Mouse (Mus musculus): ENCODE data around the gene Hist1h2ae.
"Not testable (repeated sequence)": the region's sequence is repeated elsewhere in the genome, so short reads cannot be mapped to it uniquely, and the experiment has no call there.

Gene Hist1h2ae

DNA sequence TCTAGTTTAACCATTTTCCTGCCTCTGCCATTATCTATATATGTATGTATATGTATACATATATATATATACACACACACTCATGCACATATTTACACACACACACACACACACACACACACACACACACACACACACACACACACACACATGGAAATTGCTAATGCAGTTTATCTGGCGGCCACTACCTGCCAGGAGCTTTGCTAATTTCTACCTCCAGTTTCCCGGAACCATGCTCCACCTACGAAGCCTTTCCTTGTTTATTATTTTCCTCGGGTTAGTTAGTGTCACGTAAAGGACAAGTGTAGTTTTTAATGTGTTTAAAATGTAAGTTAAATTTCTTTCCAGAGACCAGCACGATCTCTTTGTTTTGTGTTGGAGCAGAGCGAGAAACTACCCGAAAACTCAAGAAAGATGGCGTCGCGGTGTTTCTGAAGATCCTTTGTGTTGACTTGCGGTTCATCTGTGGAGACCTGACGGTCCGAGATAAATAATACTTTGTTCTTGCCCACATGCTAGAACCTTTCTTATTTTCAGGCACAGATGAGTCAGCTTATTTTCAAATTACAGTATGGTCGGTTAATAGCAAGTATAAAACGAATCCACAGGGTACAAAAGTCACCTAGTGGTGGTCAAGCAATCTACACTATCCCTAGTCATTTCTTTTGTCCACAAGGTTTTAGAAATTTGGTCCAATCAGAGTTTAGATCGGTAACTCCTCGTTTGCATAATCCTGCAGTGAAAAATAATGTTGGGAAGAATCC is 8.1 kb downstream of the Hist1h2ae start:
- no peak for DNase-seq (ENCODE audit: low spot score)

DNA sequence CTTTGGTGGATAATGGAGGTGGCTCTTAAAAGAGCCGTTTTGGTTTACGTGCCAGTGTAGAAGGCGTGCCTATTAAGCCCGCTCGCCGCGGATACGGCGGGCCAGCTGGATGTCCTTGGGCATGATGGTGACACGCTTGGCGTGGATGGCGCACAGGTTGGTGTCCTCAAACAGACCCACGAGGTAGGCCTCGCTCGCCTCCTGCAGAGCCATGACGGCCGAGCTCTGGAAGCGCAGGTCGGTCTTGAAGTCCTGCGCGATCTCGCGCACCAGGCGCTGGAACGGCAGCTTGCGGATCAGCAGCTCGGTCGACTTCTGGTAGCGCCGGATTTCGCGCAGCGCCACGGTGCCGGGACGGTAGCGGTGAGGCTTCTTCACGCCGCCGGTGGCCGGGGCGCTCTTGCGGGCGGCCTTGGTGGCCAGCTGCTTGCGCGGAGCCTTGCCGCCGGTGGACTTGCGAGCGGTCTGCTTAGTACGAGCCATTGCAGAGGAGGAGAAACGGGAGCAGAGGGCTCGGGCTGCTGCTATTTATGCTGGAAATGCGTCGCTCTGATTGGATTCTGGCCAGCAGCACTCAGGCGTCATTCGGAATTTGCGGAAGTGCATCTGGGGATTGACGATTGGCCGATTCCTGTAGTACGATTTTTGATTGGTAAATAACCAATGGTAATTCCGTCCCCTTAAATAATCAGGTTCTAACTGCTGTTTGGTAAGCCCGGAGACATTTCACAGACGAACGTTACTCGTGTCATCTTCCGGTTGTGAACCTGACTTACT is 8.9 kb downstream of the Hist1h2ae start, which contains the start of gene Hist1h3e:
TSS of gene Hist1h3e (minus strand) at position 487 of the 777 bp plus-strand sequence.
- peak; percentile 64 for DNase-seq (ENCODE audit: low spot score)

DNA sequence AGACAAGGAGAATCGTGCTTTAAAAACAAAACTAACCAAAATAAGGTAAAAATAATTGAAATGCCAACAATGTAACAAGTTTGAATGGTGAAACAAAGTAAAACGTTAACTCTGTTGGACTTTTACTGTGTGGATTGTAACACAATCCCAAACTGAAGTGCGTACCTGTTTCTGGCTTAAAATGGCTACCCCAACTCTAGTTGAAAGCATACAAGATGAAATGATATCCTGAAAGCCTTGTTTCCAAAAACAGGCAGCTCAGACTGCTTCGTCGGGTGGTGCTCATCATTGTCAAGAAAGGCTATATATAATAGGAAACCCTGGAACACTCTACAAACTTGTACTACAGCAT is 9.5 kb downstream of the Hist1h2ae start:
- not testable (repeated sequence) for DNase-seq (ENCODE audit: low spot score)

DNA sequence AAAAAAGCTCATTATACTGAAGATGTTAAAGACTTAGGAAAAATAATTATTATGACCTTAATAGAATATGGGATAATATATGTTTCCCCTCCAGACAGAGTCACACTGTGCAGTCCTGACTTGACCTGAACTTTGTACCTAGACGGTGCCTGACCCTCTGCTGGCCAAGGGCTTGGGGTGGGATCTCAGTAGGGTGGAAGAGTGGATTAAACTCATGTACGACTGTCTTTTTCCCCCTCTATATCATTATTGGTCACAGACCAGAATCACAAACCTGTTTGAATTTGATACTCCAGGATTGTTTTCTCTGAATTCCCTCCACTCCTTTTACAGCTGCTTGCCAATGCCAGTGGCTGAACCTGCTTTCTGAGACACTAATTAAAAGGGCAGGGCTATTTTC is 10.3 kb downstream of the Hist1h2ae start:
- DNase-seq (ENCODE audit: low spot score) = not testable (repeated sequence)

DNA sequence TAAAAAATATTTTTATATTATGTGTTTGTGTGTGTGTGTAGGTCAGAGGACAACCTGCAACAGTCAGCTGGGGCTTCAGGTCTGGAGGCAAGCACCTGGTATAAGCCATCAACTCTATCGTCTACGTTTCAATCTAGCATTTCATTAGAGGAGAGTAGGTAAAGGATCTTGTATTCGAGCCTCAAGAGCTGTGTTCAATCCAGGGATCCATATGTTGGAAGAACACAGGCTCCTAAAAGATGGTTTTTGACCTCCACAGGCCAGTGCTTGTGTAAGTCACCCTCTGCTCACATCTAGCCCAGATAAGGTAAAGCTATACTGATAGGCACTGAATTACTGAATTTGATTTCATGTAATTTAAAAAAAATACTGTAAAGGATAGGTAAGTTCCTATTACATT is 14.1 kb downstream of the Hist1h2ae start:
- DNase-seq (ENCODE audit: low spot score) = no peak

DNA sequence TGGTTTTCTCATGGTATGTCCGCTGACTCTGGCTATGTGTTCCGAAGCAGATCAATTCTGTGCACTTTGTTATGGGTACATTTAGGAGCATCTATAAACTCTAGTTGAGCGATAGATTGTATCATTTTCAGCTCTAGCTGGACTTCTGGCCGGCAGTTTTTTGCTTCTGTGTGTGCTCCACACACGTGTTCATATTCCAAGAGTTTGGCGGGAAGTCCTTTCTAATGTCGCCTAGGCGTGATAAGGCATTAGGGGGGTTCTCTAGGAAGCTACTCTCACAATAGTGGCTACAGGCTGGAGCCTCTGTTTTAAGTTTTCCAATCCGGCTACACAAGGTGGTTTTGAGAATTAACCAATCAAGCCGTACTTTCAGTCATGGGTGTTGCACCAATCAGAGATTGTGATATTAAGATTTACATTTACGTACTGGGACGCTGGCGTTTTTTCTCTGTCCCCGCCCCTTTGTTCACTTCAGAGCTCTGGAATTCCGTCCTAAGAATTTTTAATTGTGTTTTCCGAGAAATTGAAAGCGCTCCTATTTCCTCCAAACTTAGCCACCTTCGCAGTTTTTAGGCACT is 15.1 kb downstream of the Hist1h2ae start:
- no peak for DNase-seq (ENCODE audit: low spot score)

DNA sequence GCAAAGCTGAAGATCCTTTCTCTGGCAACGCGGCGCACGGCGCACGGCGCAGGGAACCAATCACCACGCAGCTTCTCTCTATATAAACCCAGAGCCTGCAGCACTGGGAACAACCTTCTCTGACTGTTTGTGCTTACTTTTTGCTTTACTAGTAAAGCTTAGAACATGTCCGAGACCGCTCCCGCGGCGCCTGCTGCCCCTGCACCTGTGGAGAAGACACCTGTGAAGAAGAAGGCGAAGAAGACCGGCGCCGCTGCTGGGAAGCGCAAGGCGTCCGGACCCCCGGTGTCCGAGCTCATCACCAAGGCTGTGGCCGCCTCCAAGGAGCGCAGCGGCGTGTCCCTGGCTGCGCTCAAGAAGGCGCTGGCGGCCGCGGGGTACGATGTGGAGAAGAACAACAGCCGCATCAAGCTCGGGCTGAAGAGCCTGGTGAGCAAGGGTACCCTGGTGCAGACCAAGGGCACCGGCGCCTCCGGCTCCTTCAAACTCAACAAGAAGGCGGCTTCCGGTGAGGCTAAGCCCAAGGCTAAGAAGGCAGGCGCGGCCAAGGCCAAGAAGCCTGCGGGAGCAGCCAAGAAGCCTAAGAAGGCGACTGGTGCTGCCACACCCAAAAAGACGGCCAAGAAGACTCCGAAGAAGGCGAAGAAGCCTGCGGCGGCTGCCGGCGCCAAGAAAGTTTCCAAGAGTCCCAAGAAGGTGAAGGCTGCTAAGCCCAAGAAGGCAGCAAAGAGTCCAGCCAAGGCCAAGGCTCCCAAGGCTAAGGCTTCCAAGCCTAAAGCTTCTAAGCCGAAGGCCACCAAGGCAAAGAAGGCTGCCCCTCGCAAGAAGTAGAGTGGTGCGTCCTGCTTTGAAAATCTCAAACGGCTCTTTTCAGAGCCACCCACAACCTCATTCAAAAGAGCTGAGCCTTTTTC is 15.8 kb downstream of the Hist1h2ae start:
- no peak for DNase-seq (ENCODE audit: low spot score)

DNA sequence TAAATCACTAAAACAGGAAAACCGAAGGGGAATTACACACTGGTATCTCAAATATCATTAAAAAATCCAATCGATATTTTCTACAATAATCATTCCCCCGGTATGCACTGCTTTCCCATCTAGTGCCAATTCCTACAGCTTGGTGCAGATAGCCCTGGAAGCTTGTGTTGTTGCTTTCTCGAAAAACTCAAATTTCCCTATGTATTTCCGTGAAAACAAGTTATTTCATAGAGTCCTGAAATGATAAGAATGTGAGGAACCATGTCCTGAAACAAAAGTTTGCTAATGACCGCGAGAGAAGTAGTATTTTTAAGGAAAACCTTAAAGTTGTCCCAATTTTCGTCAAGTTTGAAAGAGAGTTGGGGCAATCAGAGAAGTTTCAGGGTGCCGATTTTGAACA is 16.6 kb downstream of the Hist1h2ae start:
- no peak for DNase-seq (ENCODE audit: low spot score)

DNA sequence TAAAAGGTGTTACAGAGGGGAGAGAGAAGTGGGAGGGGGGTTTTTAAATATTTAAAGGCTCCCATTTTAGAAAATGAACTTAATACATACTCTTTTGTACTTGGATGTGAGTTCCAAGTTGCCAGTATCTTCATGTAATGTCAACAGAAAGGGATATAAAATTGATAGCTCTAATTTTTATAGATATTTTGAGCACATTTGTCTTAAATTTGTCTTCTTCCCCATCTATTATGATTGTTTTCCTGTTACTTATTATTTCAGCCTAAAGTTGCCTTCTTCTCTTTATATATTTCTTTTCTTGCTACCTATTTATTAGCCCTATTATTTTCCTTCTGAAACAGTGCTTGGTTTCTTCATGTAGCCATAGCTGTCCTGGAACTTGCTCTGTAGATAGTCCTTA is 18.1 kb downstream of the Hist1h2ae start, which contains the start of gene Hist1h1d:
TSS of gene Hist1h1d (plus strand) at position 301 of the 400 bp plus-strand sequence.
- DNase-seq (ENCODE audit: low spot score) = no peak

DNA sequence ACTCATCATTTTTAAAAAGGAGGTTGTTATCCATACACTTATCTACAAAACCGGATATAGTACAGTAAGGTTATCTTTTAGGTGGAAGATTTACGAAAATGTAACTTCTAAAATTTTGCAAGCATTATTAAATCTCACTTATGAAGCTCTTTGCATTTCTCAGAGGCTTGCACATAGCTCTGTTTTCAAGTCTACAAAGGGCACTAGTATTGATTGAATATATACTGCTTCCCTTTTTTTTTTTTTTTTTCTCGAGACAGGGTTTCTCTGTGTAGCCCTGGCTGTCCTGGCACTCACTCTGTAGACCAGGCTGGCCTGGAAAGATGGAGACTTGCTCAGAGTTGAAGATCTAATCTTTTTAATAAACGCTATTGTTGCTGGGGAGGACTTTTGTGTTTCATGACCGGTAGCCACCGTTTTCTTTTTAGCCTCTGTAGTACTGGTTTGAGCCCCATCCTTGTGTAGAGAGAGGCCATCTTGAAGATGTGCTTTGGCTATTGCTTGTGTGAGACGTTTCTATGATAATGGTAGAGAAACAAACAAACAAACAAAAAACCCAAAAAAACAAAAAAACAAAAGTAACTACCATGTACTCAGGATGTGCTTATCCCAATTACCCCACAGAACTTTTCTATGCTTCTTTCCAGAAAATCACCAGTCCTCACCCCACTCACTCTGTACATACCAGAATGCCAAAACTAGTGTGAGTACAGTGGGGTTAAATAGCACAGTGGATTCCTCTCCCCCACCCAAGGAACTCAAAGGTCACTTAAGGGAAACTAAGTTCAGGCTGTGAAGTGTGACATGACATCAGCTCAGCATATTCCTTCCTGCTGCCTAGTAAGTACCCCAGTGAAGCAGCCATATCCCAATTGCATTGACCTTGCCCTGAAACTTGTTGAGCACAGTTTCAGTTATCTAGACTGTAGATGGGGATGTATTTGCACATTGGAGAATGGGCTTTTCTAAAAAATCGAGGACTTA is 18.8 kb downstream of the Hist1h2ae start:
- DNase-seq (ENCODE audit: low spot score) = no peak

DNA sequence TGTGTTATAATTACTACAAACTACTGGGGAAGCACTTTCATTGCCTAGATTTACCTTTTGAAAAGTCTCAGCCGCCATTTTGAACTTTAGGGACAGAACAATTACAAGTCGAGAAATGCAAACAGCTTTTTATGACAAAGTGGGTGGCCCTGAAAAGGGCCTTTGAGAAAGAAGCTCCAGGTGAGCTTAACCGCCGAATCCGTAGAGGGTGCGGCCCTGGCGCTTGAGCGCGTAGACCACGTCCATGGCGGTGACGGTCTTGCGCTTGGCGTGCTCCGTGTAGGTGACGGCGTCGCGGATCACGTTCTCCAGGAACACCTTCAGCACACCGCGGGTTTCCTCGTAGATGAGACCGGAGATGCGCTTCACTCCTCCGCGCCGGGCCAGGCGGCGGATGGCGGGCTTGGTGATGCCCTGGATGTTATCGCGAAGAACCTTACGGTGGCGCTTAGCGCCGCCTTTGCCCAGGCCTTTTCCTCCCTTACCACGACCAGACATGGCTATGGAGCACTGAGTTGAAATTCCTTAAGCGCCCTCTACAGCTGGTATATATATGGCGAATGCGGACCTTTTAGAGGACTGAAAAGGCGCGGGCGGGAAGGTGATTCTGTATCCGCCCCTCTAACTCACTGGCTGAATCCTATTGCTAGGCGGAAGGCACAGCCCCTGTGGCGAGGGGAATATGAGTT is 19.7 kb downstream of the Hist1h2ae start, which contains the start of gene Hist1h4f:
TSS of gene Hist1h4f (minus strand) at position 503 of the 689 bp plus-strand sequence.
- DNase-seq (ENCODE audit: low spot score) = not testable (repeated sequence)

DNA sequence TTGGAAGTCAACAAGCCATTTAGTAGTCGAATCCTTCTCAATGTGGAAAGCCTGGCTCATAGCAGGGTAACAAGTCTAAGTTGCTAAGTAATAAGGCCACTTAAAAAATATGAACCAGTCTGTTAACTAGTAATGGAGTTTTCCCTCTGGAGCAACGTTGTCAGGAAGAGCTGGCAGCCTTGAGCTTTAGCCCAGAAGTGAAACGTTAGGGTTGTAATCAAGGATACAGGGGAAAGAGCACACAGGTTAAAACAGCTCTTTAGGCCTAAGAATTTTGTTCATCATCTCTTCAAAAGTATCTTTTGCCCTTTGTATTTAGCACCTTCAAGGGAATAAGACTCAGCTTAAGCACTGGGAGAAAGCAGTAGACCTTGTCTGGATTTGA is 20.3 kb downstream of the Hist1h2ae start:
- no peak for DNase-seq (ENCODE audit: low spot score)

DNA sequence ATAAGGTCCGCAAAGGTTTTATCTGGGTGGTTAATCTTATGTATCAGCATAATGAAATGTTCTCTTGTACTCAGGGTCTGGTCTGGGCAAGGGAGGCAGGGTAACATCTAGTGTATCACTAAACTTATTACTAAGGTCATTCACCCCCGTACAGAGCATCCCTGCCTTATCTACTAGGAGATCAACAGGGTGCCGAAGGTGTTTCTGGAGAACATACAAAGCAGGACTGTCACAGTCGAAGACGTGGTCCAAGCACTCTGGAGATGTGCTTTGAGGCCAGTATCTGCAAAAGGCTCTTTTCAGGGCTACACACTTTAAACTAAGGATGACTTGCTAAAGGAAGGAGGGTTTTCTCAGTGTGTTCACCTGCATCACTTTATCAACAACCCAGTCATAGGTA is 24.3 kb downstream of the Hist1h2ae start:
- no peak for DNase-seq (ENCODE audit: low spot score)

DNA sequence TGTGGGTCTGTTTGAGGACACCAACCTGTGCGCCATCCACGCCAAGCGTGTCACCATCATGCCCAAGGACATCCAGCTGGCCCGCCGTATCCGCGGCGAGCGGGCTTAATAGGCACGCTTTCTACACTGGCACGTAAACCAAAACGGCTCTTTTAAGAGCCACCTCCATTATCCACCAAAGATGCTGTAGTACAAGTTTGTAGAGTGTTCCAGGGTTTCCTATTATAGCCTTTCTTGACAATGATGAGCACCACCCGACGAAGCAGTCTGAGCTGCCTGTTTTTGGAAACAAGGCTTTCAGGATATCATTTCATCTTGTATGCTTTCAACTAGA is 26.3 kb downstream of the Hist1h2ae start:
- DNase-seq (ENCODE audit: low spot score) = not testable (repeated sequence)

DNA sequence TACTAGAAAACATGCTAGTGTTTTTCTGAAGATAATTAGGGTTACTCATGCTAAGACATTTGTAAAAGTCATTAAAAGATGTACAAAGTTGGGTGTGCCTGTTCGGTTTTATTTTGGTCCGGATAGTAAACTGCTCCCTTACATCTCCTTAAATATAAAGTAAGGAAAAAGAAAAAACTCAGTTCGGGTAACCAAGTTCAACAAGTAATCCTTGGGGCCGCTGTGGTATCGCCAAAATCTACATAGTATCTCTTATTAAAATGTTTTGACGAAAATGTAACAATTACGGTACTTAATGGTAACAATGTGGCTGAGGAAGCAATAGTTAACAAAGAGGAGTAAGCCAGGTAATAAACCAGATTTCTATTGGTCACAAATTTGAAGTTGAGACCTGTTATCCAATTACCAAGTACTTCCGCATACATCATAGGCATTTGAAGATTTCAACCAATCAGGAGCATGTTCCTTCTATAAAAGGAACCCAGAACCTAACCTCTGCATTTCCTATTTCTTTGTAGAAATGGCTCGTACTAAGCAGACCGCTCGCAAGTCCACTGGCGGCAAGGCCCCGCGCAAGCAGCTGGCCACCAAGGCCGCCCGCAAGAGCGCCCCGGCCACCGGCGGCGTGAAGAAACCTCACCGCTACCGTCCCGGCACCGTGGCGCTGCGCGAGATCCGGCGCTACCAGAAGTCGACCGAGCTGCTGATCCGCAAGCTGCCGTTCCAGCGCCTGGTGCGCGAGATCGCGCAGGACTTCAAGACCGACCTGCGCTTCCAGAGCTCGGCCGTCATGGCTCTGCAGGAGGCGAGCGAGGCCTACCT is 26.8 kb downstream of the Hist1h2ae start, which contains the start of gene Hist1h3f:
TSS of gene Hist1h3f (plus strand) at position 88 of the 822 bp plus-strand sequence.
- DNase-seq (ENCODE audit: low spot score) = no peak

DNA sequence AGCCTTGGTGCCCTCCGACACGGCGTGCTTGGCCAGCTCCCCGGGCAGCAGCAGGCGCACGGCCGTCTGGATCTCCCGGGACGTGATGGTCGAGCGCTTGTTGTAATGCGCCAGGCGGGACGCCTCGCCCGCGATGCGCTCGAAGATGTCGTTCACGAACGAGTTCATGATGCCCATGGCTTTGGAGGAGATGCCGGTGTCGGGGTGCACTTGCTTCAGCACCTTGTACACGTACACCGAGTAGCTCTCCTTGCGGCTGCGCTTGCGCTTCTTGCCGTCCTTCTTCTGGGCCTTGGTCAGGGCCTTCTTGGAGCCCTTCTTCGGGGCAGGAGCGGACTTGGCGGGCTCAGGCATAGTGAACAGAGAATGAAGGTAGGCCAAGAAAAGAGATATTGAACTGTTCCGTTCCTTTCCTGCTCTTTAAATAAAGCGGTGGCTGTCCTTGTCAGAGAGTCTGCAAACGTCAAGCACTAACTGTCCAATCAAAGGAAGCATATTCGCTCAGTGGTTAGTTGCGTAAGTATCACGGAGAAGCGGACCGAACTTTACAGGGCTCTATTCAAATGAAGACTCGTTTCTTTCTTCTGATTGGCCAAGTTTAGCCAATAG is 27.9 kb downstream of the Hist1h2ae start, which contains the start of gene Hist1h2bh:
TSS of gene Hist1h2bh (minus strand) at position 394 of the 609 bp plus-strand sequence.
- DNase-seq (ENCODE audit: low spot score) = not testable (repeated sequence)

DNA sequence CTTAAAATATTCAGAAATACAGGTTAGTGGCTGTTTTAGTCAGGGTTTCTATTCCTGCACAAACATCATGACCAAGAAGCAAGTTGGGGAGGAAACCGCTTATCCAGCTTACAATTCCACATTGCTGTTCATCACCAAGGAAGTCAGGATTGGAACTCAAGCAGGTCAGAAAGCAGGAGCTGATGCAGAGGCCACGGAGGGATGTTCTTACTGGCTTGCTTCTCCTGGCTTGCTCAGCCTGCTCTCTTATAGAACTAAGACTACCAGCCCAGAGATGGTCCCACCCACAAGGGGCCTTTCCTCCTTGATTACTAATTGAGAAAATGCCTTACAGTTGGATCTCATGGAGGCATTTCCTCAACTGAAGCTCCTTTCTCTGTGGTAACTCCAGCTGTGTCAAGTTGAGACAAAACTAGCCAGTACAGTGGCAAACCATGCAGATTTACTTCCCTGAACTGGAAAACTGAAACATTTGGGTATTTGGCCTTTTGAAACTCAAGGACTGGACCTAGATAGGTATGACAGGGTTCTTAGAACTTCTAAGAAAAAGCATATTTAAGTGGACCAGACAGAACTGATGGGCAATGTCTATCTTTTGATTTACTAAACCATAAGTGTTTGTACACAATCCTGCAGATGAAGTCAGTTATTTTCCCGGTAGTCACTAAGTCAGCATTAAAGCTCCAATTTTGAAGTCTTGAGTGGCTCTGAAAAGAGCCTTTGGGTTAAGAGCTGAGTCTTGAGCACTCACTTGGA is 28.6 kb downstream of the Hist1h2ae start:
- DNase-seq (ENCODE audit: low spot score) = not testable (repeated sequence)

DNA sequence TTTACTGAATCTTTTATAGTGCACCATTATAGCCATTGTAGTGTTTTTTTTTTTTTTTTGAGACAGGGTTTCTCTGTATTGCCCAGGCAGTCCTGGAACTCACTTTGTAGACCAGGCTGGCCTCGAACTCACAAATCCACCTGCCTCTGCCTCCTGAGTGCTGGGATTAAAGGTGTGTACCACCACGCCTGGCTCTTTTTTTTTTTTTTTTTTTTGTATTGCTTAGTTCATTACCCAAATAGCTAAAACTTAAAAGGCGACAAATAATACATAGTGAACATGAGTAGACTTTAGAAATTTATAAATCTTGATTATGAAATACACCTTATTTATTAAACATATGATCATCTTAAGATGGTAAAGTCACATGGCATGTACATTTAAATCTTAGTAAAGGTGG is 29.5 kb downstream of the Hist1h2ae start:
- DNase-seq (ENCODE audit: low spot score) = no peak

Measured in urinary bladder, postnatal 10 days (tissue).